Mouse (Mus musculus): ENCODE measurements around the gene Sesn1. TPM values are rescaled to one million over a fixed set of nuclear protein-coding genes. Genes with fewer than 3 reads are reported as not detected.

The Sesn1 gene
- total RNA-seq (2023): 10 to 100 TPM; 21.6 to 22.3 TPM

GRCm38 (mm10) chr10:41809771-41810563 lies at the start of gene Sesn1, which contains the start of gene Cep57l1:
Gene Sesn1, plus strand, starts transcription at chr10:41809935.
Gene Cep57l1, minus strand, starts transcription at chr10:41809871.

Other genes with a start within 250 kb of the Sesn1 start
- gene Ccdc162, start 93.3 kb upstream of the Sesn1 start, total RNA-seq (2023): not detected
- 1 to 10 TPM; 2.8 to 2.9 TPM for gene Cep57l1, start 64 bp upstream of the Sesn1 start, total RNA-seq (2023)
- gene Armc2, start 208.5 kb downstream of the Sesn1 start, total RNA-seq (2023): 1 to 10 TPM in 1 of 2 experiments, under 1 TPM in 1; 0.82 to 1.2 TPM